Mouse (Mus musculus): ENCODE measurements around the gene Rasgrp4. TPM values are rescaled to one million over a fixed set of nuclear protein-coding genes. Genes with fewer than 3 reads are reported as not detected.

The Rasgrp4 gene
- polyA plus RNA-seq (2016; fragmentation: Nextera tagmentation; extraction: Ambion mirVana) = 0.92 and 1.1 TPM in 2 replicates

- 2% methylated on average over 14 of the region's 20 CpGs for WGBS
- H3K4me2 ChIP-seq (replicated peaks) = peak within 1 kb of the TSS; percentile 74
- H3K27me3 ChIP-seq = no peaks in the 10 kb centered on the region; the same call in 1 of the 2 replicates
- no peaks in the 10 kb centered on the region for H3K9me3 ChIP-seq
- peak; percentile 67 for ATAC-seq (ENCODE audit: insufficient number of reproducible peaks, insufficient read depth, low FRiP score, low TSS enrichment)
- H3K36me3 ChIP-seq = no peaks in the 10 kb centered on the region
- peaks cover 8% of the 10 kb centered on the region; the same call in 1 of the 2 replicates for H3K4me1 ChIP-seq
- peak within 1 kb of the TSS; percentile 34 for H3K4me3 ChIP-seq
- peak within 1 kb of the TSS; percentile 56 for H3K9ac ChIP-seq
- no peak within 1 kb of the TSS for H3K27ac ChIP-seq
Measured at GRCm38 (mm10) chr7:29134693-29135386, at the start of gene Rasgrp4. Gene Rasgrp4, plus strand, starts transcription at chr7:29134851.

GRCm38 (mm10) chr7:29085981-29086380, 48.7 kb upstream of the Rasgrp4 start:
- Histone ChIP-seq H3K9me3 (no peaks in the 10 kb centered on the region), H3K27ac (no peak overlapping the region), H3K36me3 (no peaks in the 10 kb centered on the region), H3K27me3 (no peaks in the 10 kb centered on the region), H3K4me1 (no peaks in the 10 kb centered on the region), H3K9ac (no peak overlapping the region), H3K4me2 (replicated peaks) (no peak overlapping the region), H3K4me3 (no peak overlapping the region)
- WGBS = 87% methylated on average over 30 of the region's 30 CpGs
- no peak for ATAC-seq (ENCODE audit: insufficient number of reproducible peaks, insufficient read depth, low FRiP score, low TSS enrichment)

GRCm38 (mm10) chr7:29086902-29087301, 47.7 kb upstream of the Rasgrp4 start:
- H3K27me3 ChIP-seq = no peaks in the 10 kb centered on the region
- no peak overlapping the region for H3K27ac ChIP-seq
- no peak overlapping the region for H3K4me2 ChIP-seq (replicated peaks)
- H3K9ac ChIP-seq = no peak overlapping the region
- WGBS = 86% methylated on average over 10 of the region's 10 CpGs
- H3K4me1 ChIP-seq = no peaks in the 10 kb centered on the region
- H3K4me3 ChIP-seq = no peak overlapping the region
- H3K9me3 ChIP-seq = no peaks in the 10 kb centered on the region
- ATAC-seq (ENCODE audit: insufficient number of reproducible peaks, insufficient read depth, low FRiP score, low TSS enrichment) = no peak
- no peaks in the 10 kb centered on the region for H3K36me3 ChIP-seq

GRCm38 (mm10) chr7:29088817-29089216, 45.8 kb upstream of the Rasgrp4 start:
- H3K9me3 ChIP-seq = no peaks in the 10 kb centered on the region
- H3K27ac ChIP-seq = no peak overlapping the region
- 79% methylated on average over 6 of the region's 6 CpGs for WGBS
- H3K4me1 ChIP-seq = no peaks in the 10 kb centered on the region
- no peak overlapping the region for H3K4me3 ChIP-seq
- ATAC-seq (ENCODE audit: insufficient number of reproducible peaks, insufficient read depth, low FRiP score, low TSS enrichment) = no peak
- no peak overlapping the region for H3K4me2 ChIP-seq (replicated peaks)
- no peak overlapping the region for H3K9ac ChIP-seq
- H3K27me3 ChIP-seq = no peaks in the 10 kb centered on the region
- H3K36me3 ChIP-seq = no peaks in the 10 kb centered on the region

- Histone ChIP-seq H3K36me3 (no peaks in the 10 kb centered on the region; the same call in 1 of the 2 replicates), H3K4me3 (no peak overlapping the region), H3K27me3 (no peaks in the 10 kb centered on the region), H3K4me2 (replicated peaks) (no peak overlapping the region), H3K27ac (no peak overlapping the region), H3K9ac (no peak overlapping the region), H3K4me1 (no peaks in the 10 kb centered on the region), H3K9me3 (no peaks in the 10 kb centered on the region)
- 87% methylated on average over 16 of the region's 16 CpGs for WGBS
- no peak for ATAC-seq (ENCODE audit: insufficient number of reproducible peaks, insufficient read depth, low FRiP score, low TSS enrichment)
Measured at GRCm38 (mm10) chr7:29097131-29097530, 37.5 kb upstream of the Rasgrp4 start.

GRCm38 (mm10) chr7:29101286-29102017, 33.2 kb upstream of the Rasgrp4 start:
- ATAC-seq (ENCODE audit: insufficient number of reproducible peaks, insufficient read depth, low FRiP score, low TSS enrichment) = no peak
- no peak overlapping the region for H3K4me3 ChIP-seq
- no peak overlapping the region for H3K9ac ChIP-seq
- H3K9me3 ChIP-seq = no peaks in the 10 kb centered on the region
- 94% methylated on average over 12 of the region's 12 CpGs for WGBS
- H3K27me3 ChIP-seq = no peaks in the 10 kb centered on the region
- H3K36me3 ChIP-seq = no peaks in the 10 kb centered on the region; the same call in 1 of the 2 replicates
- no peaks in the 10 kb centered on the region for H3K4me1 ChIP-seq
- H3K27ac ChIP-seq = no peak overlapping the region
- no peak overlapping the region for H3K4me2 ChIP-seq (replicated peaks)

GRCm38 (mm10) chr7:29108992-29109955, 25.4 kb upstream of the Rasgrp4 start:
- WGBS = 26% methylated on average over 38 of the region's 38 CpGs
- Histone ChIP-seq H3K9ac (no peak overlapping the region), H3K9me3 (no peaks in the 10 kb centered on the region), H3K4me1 (peaks cover 7% of the 10 kb centered on the region; the same call in 1 of the 2 replicates), H3K4me2 (replicated peaks) (peak overlapping the region; percentile 48), H3K27ac (no peak overlapping the region), H3K27me3 (no peaks in the 10 kb centered on the region), H3K4me3 (peak overlapping the region; percentile 15), H3K36me3 (no peaks in the 10 kb centered on the region)
- peak; percentile 55; the same call in 1 of the 2 replicates for ATAC-seq (ENCODE audit: insufficient number of reproducible peaks, insufficient read depth, low FRiP score, low TSS enrichment)

GRCm38 (mm10) chr7:29118142-29118851, 16.4 kb upstream of the Rasgrp4 start:
- H3K36me3 ChIP-seq = no peaks in the 10 kb centered on the region
- no peak overlapping the region for H3K27ac ChIP-seq
- H3K9ac ChIP-seq = no peak overlapping the region
- H3K27me3 ChIP-seq = no peaks in the 10 kb centered on the region
- H3K4me2 ChIP-seq (replicated peaks) = no peak overlapping the region
- H3K4me3 ChIP-seq = no peak overlapping the region
- H3K9me3 ChIP-seq = no peaks in the 10 kb centered on the region
- no peak for ATAC-seq (ENCODE audit: insufficient number of reproducible peaks, insufficient read depth, low FRiP score, low TSS enrichment)
- H3K4me1 ChIP-seq = no peaks in the 10 kb centered on the region
- 10% methylated on average over 18 of the region's 18 CpGs for WGBS

GRCm38 (mm10) chr7:29119526-29119925, 15.1 kb upstream of the Rasgrp4 start:
- H3K27ac ChIP-seq = no peak overlapping the region
- H3K9me3 ChIP-seq = no peaks in the 10 kb centered on the region
- 47% methylated on average over 1 of the region's 1 CpGs for WGBS
- H3K4me2 ChIP-seq (replicated peaks) = no peak overlapping the region
- ATAC-seq (ENCODE audit: insufficient number of reproducible peaks, insufficient read depth, low FRiP score, low TSS enrichment) = no peak
- peaks cover 5% of the 10 kb centered on the region; the same call in 1 of the 2 replicates for H3K4me1 ChIP-seq
- H3K4me3 ChIP-seq = no peak overlapping the region
- no peaks in the 10 kb centered on the region for H3K36me3 ChIP-seq
- 0 out of 2 replicates have a peak, but pooled peaks cover 2% of the 10 kb centered on the region for H3K27me3 ChIP-seq
- no peak overlapping the region for H3K9ac ChIP-seq

- no peak for ATAC-seq (ENCODE audit: insufficient number of reproducible peaks, insufficient read depth, low FRiP score, low TSS enrichment)
- H3K27me3 ChIP-seq = 0 out of 2 replicates have a peak, but pooled peaks cover 2% of the 10 kb centered on the region
- WGBS = 88% methylated on average over 9 of the region's 9 CpGs
- no peak overlapping the region for H3K4me2 ChIP-seq (replicated peaks)
- no peaks in the 10 kb centered on the region for H3K36me3 ChIP-seq
- H3K9me3 ChIP-seq = no peaks in the 10 kb centered on the region
- H3K27ac ChIP-seq = no peak overlapping the region
- no peak overlapping the region for H3K9ac ChIP-seq
- H3K4me3 ChIP-seq = no peak overlapping the region
- H3K4me1 ChIP-seq = peaks cover 10% of the 10 kb centered on the region; the same call in 1 of the 2 replicates
Measured at GRCm38 (mm10) chr7:29122821-29123220, 11.8 kb upstream of the Rasgrp4 start.
